Mouse (Mus musculus): ENCODE results near the gene Zfyve21.
A peak's percentile ranks its signal among the peaks of the same experiment; 100 is the strongest.

Gene Zfyve21

DNA sequence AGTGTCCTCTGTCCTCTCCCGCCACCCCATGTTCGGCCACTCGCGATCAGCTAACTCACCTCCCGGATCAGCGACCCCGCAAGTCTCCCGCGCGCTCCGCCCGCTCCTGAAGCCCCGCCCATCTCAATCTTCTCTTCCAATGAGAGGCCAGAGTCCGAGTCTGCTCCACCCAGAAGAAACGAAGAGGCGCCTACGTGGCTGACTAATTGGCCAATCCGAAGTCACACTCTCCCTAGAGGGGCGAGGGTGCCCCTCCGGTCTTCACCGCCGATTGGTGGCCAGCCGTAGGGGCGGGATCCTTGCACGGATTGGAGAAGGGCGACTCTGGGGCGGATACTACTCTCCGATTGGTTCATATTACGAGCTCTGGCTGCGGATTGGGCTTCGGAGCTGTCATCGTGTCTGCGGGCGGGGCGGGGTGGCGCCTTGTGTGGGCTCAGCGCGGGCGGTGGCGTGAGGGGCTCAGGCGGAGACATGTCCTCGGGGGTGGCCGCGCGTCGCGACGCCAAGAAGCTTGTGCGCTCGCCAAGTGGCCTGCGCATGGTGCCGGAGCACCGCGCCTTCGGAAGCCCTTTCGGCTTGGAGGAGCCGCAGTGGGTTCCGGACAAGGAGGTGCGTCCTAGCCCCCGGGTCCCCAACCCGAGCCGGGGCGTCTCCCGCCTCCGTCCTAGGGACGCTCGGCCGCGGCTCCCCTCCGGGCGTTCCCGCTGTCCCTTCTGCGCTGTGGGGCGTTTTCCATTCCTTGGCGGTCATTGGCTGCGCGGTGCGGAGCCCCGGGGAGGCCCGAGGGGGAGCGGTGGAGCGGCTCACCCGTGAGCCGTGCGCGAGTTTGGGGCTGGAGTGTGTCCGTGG lies at the start of gene Zfyve21, which contains the start of gene Xrcc3:
Gene Zfyve21 (plus strand): TSS at position 405 of the 852 bp plus-strand sequence.
Gene Xrcc3 (minus strand): TSS at position 108 of the 852 bp plus-strand sequence.
- peak; percentile 95 for DNase-seq (ENCODE audit: low spot score)

DNA sequence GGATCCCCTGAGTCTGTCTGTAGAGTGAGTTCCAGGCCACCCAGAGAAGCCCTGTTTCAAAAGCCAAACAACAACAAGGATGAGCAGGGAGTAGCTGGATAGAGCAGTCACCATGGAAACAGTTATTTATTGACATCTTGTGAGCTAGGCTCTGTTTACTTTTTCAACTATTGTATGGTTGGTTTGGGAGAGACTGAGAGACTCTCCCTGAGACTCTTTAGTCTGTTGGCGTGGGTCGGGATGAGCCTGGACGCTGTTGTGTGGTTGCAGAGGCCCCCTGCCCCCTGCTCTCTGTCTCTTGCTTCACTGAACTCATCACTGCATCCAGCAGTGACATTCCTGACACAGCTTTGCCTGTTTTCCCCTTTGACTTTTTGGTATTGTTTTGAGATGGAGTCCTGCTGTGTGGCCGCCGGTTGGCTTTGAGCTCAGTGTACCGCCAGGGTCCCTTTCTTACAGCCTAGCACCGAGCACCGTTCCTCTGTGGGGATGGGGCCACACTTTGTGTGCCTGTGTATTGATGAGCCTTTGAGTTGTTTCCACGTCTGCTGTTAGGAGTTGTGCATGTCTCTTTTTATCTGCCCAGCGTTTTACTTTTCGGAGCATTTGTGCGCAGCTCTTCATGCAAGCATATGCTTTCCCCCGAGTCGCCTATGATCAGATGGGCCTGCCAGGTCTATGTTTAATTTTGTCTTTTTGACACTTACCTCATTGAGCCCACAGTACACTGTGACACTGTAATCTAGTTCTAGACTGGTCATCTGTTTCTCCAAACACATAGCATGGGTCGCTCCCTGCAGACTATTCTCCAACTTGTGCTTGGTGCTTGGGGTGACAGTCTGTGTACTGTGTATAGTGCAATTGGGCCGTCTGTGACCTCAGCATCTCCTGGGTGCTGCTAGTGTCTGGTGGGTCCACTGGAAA lies 47.4 kb upstream of the Zfyve21 start:
- DNase-seq (ENCODE audit: low spot score) = no peak

DNA sequence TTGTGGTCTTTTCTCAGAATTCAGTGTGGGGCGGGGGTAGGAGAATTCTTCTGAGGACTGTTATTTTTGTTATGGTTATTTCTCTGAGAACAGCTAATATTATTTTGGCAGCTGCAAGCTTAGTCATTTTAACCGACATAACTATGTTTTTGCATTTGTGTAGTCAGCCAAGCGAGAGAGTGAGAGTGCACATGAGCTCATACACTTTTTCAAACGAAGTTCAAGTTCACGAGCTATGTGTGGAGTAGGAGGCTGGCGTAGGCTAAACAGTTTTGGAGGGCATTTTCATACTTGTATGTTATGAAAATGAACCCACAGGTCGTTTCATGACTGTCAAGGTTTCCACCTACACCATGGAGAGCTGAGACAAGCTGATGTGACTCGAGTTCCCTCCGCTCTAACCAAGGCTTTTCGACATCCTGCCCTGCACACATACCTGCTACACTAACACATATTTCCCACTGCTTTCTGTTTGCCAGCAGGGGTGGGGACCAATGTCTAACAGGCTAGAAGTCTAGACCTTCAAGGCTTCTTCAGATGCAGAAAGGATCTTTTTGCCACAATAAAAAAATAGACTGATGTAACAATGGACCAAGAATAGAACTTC lies 45.5 kb upstream of the Zfyve21 start:
- DNase-seq (ENCODE audit: low spot score) = no peak

DNA sequence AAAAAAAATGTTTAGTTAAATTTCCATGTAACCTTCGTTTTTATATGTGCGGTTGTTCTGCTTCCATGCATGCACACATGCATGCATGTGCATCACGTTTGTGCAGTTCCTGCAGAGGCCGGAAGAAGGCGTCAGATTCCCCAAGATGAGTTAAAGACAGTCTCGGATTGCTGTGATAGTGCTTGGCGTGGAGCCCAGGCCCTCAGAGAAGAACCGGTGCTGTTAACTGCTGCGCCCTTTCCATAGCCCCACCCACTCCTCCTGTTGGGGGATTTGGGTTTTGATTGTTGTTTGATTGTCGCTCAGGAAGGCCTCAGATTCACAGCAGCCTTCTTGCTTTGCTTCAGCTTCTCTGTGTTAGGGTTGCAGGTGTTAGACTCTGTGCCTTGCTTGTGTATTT lies 44.7 kb upstream of the Zfyve21 start:
- DNase-seq (ENCODE audit: low spot score) = peak; percentile 66

- DNase-seq (ENCODE audit: low spot score) = no peak
Measured at GRCm38 (mm10) chr12:111769816-111770577, 44.0 kb upstream of the Zfyve21 start.

GRCm38 (mm10) chr12:111770651-111771050 lies 43.3 kb upstream of the Zfyve21 start:
- DNase-seq (ENCODE audit: low spot score) = no peak

DNA sequence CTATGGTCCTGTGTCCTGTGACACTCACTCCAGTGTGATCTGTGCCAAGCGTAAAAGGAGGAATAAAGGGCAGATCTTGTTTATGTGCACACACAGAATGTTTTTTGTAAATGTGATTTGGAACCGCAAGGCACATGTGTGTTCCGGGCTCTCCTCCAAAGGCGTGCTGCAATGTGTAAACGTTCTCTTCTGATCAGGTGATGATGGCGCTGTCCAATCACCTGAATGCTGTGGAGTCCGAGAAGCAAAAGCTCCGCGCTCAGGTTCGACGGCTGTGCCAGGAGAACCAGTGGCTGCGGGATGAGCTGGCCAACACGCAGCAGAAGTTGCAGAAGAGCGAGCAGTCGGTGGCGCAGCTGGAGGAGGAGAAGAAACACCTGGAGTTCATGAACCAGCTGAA lies 39.8 kb upstream of the Zfyve21 start:
- no peak for DNase-seq (ENCODE audit: low spot score)

GRCm38 (mm10) chr12:111774845-111775244 lies 39.1 kb upstream of the Zfyve21 start:
- no peak for DNase-seq (ENCODE audit: low spot score)

GRCm38 (mm10) chr12:111777919-111778318 lies 36.1 kb upstream of the Zfyve21 start:
- DNase-seq (ENCODE audit: low spot score) = no peak

DNA sequence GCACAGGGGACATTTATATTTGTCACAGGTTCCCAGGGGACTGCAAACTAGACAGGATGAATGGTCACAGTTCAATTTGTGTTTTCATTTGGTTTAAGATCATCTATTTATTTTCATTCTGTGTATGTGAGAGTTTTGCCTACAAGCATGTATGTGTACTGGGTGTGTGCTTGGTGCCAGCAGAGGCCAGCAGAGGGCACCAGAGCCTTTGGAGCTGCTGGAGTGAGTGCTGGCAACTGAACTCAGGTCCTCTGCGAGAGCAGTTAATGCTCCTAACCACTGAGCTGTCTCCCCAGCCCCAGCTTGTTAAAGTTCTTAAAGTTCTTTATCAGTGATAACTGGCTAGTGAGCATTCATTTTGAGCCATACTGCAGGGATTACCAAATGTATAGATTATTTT lies 34.4 kb upstream of the Zfyve21 start:
- DNase-seq (ENCODE audit: low spot score) = no peak

DNA sequence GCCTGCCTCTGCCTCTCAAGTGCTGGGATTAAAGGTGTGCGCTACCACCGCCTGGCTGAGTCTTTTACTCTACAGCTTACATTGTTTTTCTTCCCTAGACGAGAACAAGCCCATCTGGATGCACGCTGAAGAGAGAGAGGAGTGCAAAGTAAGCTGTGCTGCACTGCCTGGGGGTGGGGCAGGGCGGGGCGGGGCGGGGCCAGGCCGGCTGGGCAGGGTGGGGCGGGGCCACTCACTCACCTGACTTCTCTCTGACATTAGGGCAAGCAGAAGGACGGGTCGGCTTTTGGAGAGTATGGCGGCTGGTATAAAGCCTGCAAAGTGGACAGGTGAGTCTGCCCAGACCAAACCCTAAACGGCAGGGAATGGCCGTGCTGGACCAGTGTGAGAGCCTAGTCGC lies 28.8 kb upstream of the Zfyve21 start:
- DNase-seq (ENCODE audit: low spot score) = no peak

- peak; percentile 35 for DNase-seq (ENCODE audit: low spot score)
Measured at GRCm38 (mm10) chr12:111787015-111787414, 27.0 kb upstream of the Zfyve21 start.

DNA sequence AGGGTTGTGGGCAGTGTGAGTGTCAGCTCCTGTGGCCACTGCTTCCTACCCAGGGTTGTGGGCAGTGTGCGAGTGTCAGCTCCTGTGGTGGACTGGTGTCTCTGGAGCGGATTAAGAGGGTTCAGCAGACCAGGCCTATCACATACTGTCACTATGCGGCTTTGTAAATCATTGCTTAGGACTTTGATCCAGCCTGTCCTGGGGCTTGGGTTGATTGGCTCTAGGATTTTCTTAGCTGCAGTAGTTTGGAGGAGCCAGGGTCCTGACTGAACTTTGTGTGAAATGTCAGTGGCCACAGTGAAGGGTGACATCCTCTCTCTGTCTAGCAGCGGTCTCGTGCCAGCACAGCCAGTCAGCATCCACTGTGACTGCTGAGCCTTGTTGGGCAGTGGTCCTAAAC lies 23.9 kb upstream of the Zfyve21 start:
- no peak for DNase-seq (ENCODE audit: low spot score)

DNA sequence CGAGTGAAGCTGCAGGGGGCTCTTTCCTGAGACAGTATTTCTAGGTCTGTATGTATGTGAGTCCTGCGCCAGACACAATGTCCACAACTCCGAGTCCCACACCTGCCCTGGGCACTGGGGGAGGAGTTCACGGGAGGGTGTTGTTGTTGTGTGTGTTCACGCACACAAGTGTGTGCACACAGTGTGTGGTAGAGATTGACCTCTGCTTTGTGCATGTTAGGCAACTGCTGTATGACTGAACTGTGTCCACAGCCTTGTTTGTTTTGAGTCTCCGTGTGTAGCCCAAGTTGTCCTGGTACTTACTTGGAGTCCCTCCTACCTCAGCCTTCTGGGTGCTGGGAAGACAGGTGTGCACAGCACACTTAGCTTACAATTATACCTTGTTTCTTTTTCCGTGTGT lies 23.3 kb upstream of the Zfyve21 start:
- no peak for DNase-seq (ENCODE audit: low spot score)

GRCm38 (mm10) chr12:111791474-111792104 lies 22.4 kb upstream of the Zfyve21 start:
- no peak for DNase-seq (ENCODE audit: low spot score)

GRCm38 (mm10) chr12:111794102-111794501 lies 19.9 kb upstream of the Zfyve21 start:
- no peak for DNase-seq (ENCODE audit: low spot score)

- no peak for DNase-seq (ENCODE audit: low spot score)
Measured at GRCm38 (mm10) chr12:111794526-111795179, 19.3 kb upstream of the Zfyve21 start.

DNA sequence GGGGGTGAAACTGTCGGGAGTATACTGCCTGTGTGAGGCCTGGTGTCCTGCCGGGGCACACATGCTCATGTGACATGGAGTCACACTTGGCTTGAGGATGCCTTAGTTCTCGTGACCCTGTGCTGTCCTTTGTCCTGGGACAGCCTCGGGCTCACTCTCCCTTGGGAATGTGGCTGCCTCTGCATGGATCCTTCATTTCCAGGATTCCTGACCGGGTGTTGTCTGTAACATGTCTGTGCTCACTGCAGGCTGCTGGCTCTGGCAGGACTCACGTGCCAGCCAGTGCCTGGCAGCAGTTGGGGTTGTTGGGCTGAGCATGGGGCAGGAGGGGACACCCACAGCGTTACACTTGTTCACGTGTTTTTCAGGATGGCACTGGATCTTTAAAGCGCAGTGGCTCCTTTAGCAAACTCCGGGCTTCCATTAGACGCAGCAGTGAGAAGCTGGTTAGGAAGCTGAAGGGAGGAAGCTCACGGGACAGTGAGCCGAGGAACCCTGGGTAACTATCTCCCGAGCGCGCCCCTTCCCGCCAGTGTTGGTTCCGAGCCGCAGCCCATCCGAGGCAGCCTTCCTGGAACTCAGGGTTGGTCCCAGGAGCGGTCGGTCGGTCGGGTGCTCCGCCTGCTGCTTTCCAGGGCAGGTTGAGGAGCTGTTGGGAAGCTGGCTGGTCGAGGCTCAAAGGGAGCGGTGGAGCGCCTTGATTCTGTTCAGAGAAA lies 18.6 kb upstream of the Zfyve21 start:
- no peak for DNase-seq (ENCODE audit: low spot score)

- DNase-seq (ENCODE audit: low spot score) = no peak
Measured at GRCm38 (mm10) chr12:111797251-111797650, 16.7 kb upstream of the Zfyve21 start.

DNA sequence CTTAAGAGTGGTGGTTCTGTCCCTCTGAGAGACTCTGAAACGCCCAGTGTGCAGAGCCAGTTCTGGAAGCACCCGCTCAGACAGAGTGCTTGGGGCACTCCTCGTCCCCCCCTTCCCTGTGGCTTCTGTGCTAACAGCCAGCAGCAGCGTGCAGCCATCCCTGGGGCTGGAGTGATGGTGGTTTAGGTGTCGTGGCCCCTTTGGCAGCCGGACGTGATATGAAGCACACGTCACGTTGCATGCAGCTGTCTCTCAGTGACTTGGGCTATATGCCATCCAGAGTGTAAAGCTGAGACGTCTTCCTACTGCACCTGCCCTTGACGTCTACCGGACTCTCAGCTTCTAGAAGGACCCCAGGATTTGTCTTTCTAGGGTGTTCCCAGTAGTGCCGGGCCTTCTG lies 15.5 kb upstream of the Zfyve21 start:
- no peak for DNase-seq (ENCODE audit: low spot score)

Measured in testis, postnatal 10 days (tissue).